Mouse (Mus musculus): ENCODE results near the gene Endod1.

Gene Endod1

DNA sequence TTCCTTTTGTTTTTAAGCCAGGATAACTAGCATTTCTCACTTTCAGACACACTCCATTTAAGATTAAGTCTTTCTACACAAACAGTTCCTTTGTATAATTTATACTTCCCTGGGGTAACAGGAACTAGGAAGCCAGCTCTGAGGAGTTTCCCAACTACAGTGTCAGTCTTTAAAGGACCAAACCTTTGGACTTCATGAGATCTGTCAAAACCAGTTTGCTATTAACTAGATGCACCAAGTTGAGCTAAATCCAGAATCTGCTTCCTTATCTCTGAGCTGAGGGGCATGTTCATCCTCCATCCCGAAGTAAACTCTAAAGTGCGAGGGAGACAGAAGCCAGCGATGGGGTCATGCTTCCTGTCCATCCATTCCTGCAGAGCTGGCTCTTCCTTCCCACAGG lies 74.0 kb downstream of the Endod1 start:
- DNase-seq: peak; percentile 59

DNA sequence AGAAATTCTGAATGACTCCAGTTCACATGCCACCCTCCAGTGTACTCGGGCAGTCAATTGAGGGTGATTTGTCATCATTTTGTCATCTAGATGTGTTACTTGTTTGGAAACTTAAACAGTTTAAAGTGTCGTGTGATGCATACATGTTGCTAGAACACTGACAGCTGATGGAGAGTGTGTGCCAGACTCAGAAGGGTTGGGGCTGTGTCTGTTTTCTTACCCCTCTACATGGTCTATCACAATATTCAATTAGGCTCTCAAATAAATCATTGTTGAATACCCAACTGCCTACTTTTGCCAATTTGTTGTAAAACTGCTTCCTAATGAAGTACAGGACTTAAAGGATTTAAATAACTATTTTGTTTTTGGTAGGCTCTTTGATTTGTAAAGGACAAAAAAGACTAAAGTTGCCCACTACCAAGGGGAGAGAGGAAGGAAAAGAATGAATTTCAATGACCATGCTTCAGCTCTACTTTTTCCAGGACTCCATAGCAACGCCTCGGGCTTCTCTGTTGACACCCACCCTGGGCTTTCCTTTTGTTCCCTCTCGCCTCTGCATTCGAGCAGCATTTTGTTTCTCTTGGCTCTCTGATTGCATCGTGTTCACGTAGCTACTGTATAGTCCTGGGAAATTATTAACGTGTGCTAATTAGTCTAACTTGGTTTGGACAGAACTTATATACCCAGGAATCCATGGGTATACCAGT lies 76.9 kb downstream of the Endod1 start:
- DNase-seq: no peak
